23 mouse cellular contexts compared by ENCODE assay signal in the genomic region with DNA sequence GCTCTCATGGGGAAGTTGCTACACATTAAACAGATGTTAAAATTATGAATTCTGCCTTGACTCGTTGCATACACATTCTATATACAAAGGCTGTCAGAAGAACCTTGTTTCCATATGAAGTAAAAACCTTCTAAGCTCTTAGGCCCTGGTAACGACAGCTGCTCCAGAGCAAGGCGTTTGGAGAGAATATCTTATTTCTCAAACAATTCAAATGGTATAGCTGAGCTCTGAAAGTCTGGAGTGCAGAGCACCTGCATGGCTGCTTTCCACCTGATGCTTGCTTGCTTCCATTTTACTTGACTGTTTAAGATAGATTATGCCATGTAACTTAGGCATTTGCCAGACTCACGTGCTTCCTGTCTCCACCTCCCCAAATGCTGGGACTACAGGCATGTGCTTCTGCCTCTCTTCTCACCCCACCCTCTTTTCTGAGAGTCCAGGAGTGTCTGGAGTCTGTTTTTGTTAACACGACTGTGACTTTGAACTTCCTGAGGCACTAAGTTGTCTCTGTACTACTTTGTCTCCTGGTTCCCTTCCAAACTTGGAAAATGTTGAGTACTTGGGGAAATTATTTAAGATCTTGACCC.
"Had no signal": no experiment of that assay in that cellular context is flagged by ENCODE, and none has a peak within 500 bp of the region (broad histone marks: within the 10 kb centered on the region; RNA-seq: fewer than 3 reads in every experiment).

No protein-coding gene starts in this region.

- H3K27ac ChIP-seq: kidney, postnatal 0 days; layer of hippocampus, adult 2 months; limb, embryonic 10.5 days; limb, embryonic 13.5 days; liver, embryonic 12.5 days; liver, embryonic 15.5 days; lung, embryonic 15.5 days; midbrain, embryonic 10.5 days; midbrain, embryonic 13.5 days; neural tube, embryonic 13.5 days had no signal

- H3K4me2 ChIP-seq: limb, embryonic 13.5 days; liver, embryonic 12.5 days; liver, embryonic 15.5 days; lung, embryonic 15.5 days; midbrain, embryonic 13.5 days; neural tube, embryonic 13.5 days had no signal

- H3K9me3 ChIP-seq: limb, embryonic 10.5 days; limb, embryonic 13.5 days; liver, embryonic 12.5 days; liver, embryonic 15.5 days; lung, embryonic 15.5 days; megakaryocyte, embryonic 14.5 days; midbrain, embryonic 10.5 days; midbrain, embryonic 13.5 days; neural tube, embryonic 13.5 days had no signal

- ATAC-seq: liver, embryonic 12.5 days; midbrain, embryonic 13.5 days; midbrain, embryonic 16.5 days had no signal

- H3K9ac ChIP-seq: limb, embryonic 13.5 days; liver, embryonic 12.5 days; liver, embryonic 15.5 days; lung, embryonic 15.5 days; midbrain, embryonic 13.5 days; neural tube, embryonic 13.5 days had no signal

- H3K4me1 ChIP-seq: limb, embryonic 10.5 days; liver, embryonic 12.5 days; liver, embryonic 15.5 days; lung, embryonic 15.5 days; megakaryocyte, embryonic 14.5 days; midbrain, embryonic 10.5 days; neural tube, embryonic 13.5 days had no signal

- H3K27me3 ChIP-seq: limb, embryonic 13.5 days; liver, embryonic 12.5 days; liver, embryonic 15.5 days; lung, embryonic 15.5 days; megakaryocyte, embryonic 14.5 days; midbrain, embryonic 13.5 days; neural tube, embryonic 13.5 days had no signal

- H3K36me3 ChIP-seq: limb, embryonic 10.5 days; limb, embryonic 13.5 days; liver, embryonic 12.5 days; liver, embryonic 15.5 days; lung, embryonic 15.5 days; midbrain, embryonic 10.5 days; midbrain, embryonic 13.5 days; neural tube, embryonic 13.5 days had no signal

- H3K4me3 ChIP-seq: layer of hippocampus, adult 2 months; limb, embryonic 10.5 days; limb, embryonic 13.5 days; liver, embryonic 12.5 days; liver, embryonic 15.5 days; lung, embryonic 15.5 days; megakaryocyte, embryonic 14.5 days; midbrain, embryonic 10.5 days; midbrain, embryonic 13.5 days; myocyte; neural tube, embryonic 13.5 days had no signal

- DNase-seq: layer of hippocampus, adult 9-11 months; liver; lung, adult 18-20 months; lung, postnatal 10 days; lung, postnatal 36 days; retina, postnatal 1 day; right cerebral cortex, postnatal 25 days; spleen, adult 18-20 months; thymus, adult 18-20 months; thymus, postnatal 36 days had no signal
